Mouse (Mus musculus): Measurements from ENCODE around the gene Lrmda.
A peak's percentile ranks its signal among the peaks of the same experiment; 100 is the strongest.
"Not testable (repeated sequence)": the region's sequence is repeated elsewhere in the genome, so short reads cannot be mapped to it uniquely, and the experiment has no call there.

Lrmda gene

DNA sequence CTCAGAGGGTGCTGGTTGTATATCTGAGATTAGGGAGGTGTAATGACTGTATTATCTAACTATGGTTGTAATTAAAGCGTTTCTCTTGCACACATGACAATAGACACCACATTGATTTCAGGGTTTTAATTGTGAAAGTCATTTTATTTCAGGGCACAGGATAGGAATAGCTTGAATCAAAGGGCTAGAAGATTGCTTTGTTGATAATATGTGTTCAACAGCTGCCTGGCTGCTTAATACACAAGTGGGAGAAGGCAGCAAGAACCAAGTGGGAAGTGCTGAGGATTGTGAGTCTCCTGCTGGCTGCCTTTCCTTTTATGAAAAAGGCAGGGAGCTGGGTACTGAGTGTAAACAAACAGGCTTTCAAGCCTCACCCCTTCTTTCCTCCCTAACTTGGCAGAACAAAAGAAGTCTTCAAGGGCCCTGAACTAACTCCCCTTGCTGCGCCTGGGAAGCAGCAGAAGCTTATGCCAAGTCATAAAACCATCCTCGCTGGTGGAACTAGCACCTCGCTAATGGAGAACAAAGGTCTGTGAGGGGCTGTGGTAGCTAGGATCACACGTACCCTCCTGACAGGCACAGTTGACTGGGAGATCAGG lies 726.5 kb downstream of the Lrmda start:
- DNase-seq = no peak

DNA sequence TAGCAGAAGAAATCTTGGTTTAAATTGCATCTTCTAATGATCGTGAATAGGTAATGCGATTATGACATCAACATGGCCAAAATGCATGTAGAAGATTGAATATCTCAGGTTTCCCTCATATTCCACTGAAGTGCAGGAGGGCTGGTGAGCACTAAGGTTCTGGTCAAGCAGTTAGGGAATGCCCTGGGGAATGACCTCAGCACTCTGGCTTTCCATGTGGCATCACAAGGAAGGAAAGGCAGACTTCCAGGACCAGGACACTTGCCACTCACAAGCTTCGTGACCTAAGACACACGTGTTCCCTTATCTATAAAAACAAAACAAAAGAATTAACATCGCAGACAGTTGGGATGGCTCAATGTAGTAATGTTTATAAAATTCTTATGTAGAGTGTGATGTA lies 728.3 kb downstream of the Lrmda start:
- no peak for DNase-seq

DNA sequence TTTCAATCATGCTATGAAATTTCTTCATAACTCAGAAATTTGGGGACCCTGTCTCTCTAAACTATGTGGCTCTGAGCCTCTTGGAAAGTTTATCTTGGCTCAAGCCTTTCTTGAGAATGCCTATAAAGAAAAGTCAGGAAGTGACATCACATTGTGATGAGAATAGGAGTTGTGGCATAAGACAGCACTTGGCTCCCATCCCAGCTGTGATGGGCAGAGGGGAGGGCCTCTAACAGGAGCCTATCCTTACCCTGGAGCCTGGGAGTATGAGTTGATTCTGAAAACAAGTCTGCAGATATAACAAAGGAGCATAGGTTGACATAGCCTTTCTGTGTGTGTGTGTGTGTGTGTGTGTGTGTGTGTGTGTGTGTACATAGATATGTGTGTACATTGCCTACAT lies 730.9 kb downstream of the Lrmda start:
- DNase-seq = no peak

DNA sequence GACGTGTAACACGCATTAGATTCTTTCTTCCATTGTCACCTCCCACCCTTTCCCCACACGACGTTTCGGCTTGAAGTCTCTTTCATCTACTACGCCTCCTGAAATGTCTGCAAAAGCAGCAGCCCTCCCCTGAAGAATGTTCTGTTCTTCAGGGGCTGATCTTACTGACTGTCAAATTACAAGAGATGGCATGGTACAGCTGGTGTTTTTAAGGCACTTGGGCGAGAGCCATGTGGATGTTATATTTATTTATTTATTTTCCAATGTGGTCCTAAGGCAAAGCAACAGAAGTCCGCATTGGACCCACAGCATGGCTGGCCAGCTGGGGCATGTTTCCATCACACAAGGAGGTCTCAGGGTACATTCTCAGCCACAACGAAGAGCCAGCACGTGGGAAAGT lies 731.8 kb downstream of the Lrmda start:
- no peak for DNase-seq

DNA sequence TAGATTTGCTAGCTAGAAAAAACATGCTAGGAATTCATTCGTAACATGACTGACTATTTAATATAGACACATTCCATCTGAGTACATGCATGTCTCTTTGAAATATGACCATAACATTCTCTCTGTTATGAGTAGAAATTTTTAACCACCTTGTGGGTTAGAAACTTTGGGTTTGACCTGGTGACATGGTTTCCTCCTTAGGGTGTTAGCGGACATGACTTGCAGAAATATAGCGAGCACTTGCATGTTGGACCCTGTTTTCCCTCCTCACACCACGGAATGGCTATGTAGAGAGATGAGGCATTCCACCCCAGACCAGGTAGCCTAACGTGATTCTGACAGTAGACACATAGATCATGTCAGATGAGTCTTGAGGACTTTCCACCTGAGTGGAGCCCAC lies 735.1 kb downstream of the Lrmda start:
- no peak for DNase-seq

DNA sequence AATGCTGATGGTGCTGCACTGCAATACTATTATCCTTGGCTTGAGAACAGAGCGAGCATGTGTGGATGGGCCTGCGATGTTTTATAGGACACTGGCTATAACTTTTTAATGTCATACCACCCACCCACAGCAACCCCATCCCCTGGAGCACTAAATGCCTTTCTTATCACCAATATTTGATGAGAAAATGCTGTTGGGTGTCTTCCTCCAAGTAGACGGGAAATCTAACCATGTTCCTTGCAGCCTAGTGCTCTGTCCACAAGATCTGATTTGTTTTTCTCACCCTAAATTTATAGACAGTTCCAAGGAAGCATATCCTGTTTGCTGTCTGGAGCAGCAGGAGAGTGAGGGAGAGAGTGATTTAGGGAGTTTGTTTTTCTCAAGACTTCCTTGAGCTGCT lies 738.0 kb downstream of the Lrmda start:
- DNase-seq = no peak

DNA sequence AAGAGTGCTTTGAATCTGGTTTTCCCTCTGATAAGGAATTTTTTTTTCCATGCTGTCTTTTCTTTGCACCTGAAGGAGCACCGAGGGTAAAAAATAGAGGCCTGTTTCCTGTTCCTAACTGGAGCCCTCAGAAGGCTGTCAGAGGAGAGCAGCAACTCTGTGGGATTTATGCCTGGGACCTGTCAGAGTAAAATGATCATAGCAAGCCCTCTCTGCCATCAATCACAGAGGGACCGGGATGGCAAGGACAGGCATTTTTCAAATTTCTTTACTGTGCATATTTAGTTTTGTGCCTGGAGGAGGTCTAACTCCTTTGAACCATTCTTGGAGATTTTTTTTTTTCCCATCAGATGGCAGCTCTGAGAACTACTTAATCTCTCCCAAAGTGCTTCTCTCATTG lies 739.7 kb downstream of the Lrmda start:
- DNase-seq = no peak

DNA sequence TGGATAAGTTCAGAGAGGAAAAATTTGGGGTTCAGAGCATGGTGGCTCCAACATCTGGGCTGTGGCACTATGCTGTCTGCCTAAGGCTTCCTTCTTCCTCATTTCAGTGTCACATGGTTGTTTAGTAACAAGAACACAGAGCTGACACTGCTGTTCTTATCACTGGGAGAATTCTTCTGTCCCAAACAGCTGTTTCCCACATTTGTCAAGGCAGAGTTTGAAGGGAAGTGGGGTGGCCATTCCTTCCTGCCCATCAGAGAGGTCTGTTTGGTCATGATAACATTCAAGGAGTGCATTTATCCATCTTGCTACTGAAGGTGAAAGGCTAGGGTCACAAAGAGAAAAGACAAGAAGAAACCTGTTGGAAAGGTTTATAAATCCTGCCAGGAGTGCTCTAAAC lies 740.2 kb downstream of the Lrmda start:
- no peak for DNase-seq

DNA sequence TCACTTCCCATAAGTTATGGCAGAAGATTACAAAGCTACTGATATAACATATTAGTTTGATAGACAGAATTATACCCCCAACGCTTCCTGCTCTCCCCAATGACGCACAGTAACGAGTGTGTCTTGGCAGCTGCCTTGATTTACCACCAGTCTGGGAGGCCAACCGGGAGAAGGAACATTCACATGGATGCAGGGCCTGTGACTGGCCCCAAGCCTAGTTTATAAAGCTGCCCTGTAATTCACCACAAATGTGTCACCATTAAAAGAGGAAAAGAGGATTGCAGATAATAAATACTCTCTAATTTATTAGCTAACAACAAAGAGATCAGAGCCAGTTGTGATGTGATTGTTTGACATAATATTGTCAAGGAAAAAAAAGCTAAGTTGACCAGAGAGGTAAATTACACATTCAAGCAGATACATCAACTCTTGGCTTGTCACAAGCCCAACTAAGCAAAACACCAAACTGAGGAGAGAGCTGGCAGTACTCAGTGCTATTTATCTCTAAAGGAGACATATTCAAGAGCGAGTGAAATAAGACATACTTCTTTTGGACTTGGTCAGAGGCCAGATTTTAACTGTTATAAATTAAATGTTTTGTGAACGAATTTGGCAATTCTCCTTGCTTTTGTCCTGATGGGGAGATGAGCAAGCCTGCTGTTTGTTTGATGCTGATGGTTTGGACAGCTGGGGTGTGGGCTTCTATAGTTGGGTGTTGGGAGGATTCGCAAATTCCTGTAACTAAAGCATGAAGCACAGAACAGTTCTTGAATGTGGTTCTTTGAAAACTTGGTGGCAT lies 740.9 kb downstream of the Lrmda start:
- DNase-seq = no peak

DNA sequence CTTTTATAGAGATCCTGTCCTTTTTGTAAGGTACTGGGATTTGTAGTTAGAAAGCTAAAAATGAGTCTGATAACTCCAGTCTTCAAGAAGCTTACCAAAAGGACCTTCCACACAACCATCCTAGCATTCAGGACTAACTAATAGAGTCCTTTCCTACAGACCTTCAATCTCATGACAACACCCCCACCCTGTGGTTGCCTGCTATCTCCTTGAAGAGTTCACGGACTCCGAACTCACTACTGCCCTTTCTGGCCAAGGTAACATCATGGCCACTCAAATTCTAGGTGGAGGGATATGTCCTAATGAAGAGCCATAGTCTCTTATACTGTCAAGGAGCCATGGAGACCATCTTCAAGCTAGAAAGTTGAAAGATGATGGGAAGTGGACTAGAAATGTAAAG lies 762.2 kb downstream of the Lrmda start:
- no peak for DNase-seq

DNA sequence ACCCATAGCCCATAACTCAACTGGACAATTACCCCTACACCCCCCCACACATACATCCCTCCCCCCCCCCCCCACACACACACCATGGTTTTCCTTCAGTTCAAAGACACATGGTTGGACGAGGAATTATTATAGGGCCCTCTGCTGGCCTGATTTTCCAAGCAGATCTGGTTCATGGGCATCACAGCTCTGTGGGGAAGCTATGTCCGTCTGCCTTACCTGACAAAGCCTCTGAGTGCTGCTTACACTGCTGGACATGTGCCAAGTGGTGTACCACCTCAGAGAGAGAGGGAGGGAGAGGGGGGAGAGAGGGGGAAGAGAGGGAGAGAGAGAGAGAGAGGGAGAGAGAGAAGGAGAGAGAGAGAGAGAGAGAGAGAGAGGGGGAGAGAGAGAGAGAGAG lies 762.9 kb downstream of the Lrmda start:
- no peak for DNase-seq

DNA sequence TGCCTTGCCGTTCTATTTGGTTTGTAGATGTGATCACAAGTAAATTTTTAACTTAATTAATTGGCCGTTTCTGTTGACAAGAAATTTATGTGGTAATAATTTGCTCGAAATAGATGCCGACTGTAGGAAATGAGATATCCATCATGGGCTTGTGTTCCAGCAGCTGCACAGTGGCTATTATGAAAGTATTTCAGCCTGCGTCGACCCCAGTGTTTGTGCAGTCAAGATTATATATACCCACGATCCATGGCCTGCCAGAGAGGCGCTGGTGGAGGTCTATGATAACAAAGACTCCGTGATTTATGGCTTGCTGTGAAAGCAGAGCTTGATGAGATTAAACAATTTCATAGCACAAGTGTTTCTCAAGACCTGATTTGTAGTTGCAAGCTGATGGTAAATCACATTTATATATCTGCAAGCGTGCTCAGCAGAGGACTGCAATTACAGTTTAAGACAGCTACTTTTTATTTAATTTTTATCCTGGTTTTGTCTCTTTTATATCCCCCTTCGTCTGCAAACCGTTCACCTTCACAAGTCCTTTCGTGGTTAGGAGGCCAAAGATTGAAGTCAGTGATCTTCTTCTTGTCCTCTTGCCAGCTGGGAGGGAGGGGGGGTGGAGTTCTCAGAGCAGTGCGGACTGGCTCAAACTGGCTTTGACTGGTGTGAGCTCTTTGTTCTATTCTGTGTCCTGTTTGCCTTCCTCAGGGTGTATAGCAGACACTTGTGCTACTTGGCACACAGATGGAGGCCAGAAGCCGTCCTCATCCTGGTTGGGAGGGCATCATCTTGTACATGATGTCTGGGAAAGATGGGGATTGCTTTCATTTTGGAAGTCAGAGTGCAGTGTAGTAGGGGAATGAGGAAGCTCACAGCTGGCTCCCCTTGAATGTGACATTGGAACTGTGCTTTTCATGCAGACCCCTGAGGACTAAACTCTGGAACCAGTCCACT lies 764.0 kb downstream of the Lrmda start:
- DNase-seq = no peak

DNA sequence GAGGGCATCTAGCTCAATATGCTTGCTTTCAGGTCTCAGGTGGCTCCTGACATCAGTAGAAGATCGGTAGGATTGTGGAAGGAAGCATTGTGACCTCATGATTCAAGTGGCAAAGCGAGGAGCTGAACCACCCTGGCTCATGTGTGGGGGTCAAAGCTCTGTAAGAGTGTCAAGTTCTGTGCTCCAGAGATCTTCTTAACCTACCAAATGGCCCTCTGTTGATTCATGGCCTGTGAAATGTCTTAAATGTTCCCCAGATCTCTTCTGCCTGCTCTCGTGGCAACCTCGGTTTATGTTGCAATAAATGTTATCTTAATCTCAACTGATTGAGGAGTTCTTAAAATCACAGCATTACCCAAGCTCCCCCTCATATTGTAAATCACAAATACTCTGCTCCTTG lies 780.5 kb downstream of the Lrmda start:
- no peak for DNase-seq

DNA sequence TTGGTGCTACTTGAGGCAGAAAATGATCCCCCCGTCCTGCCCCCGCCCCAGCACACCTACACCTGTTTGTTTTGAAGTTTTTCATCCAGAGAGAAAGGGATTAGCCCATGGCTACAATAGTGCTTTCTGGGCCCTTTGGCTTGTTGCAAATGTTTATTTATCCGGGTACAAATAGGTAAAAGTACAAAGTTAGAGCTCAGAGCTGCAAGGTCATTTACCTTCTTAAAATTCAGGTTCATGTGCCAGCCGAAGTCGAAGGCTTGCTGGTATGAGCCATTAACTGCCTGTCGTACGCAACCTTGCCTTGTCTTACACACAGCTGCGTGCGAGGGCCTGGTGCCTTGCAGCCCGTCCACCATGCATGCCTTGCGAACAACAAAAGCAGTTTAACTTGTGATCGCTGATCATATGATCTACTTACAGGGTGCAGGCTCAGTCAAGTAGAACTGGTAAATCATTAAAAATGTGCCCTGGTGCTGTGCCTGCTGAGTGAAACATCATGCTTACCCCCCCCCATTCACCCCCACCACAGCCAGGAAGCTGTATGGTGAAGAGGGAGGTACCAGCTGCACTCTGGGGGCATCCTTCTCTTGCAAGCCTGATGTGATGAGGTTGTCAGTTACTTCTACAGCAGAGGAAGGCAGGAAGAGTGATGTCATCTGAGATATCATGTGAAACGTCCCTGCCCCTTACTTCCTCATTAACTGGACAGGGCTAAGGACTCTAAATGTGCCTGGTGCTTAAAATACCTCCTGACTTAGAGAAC lies 781.5 kb downstream of the Lrmda start:
- no peak for DNase-seq

DNA sequence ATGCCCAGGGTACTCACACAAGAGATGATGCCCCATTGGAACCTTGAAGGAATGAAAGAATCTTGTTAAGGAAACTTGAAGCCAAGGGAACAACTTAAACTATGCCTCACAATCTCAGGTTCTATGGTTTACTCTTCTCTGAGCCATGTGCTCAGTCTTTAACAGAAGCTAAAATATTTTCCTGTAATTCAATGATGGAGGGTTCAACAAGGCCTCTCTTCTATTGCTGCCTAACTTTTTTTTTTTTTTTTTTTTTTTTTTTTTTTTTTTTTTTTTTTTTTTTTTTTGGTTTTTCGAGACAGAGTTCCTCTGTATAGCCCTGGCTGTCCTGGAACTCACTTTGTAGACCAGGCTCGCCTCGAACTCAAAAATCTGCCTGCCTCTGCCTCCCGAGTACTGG lies 782.2 kb downstream of the Lrmda start:
- not testable (repeated sequence) for DNase-seq

DNA sequence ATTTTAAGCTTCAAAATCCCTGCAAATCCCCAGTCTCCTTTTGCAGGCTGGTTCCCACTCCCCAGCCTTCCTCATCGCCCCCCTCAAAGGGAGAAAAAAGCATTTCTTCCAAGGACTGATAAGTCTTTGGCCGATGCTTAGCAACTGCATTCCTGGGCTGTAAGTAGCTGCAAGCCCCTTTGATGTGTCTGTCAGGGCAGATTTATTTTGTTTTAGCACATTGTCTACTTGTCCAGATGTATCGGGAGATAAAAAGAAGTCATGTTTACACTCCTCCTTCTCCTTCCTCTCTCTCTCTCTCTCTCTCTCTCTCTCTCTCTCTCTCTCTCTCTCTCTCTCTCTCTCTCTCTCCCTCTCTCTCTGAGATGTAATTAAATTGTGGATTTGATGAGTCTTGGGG lies 787.8 kb downstream of the Lrmda start:
- no peak for DNase-seq

DNA sequence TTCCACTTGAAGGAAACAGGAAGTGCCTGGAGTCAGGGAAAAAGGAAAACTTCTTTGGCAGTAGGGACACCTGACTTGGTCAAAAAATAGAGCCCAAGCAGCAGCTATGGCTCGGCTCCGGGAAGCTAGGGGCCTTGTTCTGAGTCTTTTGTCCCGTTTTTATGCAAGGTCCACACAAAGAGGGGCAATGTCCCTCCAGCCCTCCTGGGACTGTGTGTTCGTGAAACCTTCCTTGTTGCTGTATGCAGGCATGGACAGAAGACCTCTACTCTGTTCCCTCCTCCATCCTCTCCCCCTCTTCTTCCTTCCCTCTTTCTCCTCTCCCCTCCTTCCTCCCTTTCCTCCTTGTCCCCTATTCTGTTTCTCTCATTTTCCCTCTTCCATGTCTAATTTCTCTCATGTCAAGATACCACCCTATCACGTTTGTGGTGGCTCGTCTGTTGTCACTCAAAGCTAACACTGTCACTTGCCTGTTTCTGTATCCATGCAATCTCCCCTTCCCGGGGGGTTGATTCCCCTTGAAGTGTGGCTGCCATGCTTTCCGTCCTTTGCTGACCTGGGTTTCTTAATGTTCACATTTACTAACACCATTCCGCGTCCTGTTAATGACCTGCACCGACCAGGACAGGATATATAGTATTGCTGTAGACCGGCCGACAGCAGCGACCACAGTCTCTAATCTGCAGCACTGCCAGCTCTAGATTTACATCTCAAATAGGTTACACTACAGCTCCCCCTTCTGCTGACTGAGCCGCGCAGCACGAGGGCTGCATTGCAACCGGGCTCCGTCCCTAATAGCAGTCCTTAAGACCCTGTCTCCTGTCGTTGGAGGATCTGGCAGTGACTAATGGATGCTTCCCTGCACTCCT lies 788.4 kb downstream of the Lrmda start:
- DNase-seq = peak; percentile 53

DNA sequence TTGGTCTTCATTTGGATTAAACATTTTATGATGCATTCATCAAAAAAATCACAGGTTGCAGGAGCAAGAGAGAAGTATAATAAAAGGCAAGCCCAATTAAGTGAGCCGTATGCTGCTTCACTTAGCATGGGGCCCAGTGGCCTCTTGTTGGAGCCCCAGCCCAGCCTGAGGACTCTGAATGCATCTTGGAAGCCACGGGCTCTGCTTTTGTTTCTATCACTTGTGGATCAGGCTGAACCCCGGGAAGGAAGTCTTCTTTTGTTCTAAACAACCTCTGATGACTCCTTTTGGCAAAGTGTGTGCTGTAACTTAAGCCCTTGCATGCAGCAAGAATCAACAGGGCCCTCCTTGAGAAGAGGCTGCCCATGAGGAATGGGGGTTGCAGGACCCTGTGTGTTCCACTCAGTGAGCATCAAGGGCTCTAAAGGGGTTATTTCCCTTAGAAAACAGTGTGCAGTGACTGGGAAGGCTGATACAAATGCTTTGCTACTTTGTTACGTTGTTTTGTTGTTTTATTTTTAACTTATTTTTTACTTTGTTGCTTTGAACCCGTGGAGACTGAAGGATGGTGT lies 789.2 kb downstream of the Lrmda start:
- DNase-seq = no peak

DNA sequence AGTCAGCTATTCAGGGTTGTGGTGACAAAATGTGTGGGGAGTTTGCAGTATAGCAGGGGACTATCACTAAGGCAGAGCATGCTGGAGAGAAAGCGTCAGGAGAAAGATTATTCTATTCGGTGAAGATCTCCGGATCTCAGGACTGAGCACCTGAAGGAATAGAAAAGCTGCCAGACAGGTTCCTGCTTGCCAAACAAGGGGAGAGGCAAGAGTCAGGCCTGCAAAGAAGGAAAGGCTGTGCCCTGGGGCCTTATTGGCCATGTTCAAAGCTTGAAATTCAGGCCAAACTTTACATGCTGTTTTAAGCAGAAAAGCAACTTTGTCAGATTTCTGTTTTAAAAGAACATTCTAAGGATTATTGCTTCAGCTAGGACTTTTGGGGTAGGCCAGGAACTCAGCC lies 789.7 kb downstream of the Lrmda start:
- no peak for DNase-seq

DNA sequence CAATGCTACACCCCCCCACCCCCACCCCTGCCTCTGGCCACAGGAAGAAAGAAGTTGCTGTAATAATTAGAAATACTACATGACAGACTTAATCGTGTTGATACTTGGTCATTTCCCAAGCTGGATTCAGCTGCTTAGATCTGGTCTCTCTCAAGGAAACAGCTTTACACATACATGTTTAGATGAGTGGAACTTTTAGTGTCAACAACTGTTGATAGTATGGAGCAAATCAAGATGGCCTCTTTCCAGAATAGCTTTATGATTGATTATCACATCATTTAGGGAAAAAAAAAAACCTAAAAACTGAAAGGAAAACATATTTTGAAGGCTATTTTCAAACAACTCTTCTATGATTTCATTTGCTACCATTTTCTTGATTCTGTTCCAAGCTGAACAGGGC lies 791.0 kb downstream of the Lrmda start:
- no peak for DNase-seq

DNA sequence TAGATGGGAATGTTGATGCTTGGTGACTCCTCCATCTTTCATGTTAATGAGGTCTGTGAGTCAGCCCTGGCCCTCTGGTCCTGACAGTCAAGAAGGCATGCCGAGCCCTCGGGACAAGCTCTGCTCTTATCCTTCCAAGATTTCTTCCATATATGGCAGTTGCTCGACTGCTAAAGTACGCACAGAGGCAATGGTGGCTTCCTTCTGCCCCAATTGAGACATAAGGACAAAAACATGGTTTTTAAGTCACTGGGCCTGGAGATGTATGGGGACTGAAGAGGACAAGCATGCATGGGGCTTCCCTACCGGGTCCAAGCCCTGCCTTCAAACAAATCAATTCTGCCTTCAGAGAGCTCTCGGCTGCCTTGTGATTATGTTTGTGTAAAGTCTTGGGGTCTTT lies 793.3 kb downstream of the Lrmda start:
- DNase-seq = no peak

DNA sequence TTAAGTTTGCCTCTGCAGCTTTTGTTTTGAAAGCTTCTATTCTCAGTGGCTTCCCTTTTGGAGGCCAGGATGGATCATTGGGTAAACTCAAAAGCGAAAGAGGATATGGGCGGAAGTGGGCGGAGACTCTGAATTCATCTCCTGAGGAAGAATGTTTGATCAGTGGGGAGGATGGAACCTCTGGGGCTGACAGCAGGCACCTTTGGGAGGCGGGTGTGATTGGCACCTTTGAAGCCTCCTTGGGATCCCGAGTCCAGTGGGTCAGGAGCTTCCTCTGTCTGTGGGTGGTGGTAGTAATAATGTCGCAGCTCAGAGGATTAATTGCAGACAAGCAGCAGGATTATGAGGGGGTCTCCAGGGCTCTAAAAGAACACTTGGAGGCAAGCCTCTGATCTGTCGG lies 793.9 kb downstream of the Lrmda start:
- no peak for DNase-seq

Measured in right cerebral cortex, postnatal 14 days (tissue).